Mouse (Mus musculus) forebrain, embryonic 10.5 days (tissue): ENCODE results near the gene Llgl1. TPM values are rescaled to one million over a fixed set of nuclear protein-coding genes. Genes with fewer than 3 reads are reported as not detected.

Experiments
- DNase-seq: peaks from one replicate; pipeline ENCODE4 v3.0.0-alpha.2; 2017; ENCODE audit warnings: low spot score; ENCODE audit errors: extremely low spot score
- H3K27ac ChIP-seq: fragments of 300-500 bp; sonication (generic); 2 replicates; pipeline ENCODE4 v1.5.1; 2016; ENCODE audit warnings: mild to moderate bottlenecking
- H3K27me3 ChIP-seq: fragments of 300-500 bp; sonication (generic); 2 replicates; pipeline ENCODE4 v1.6.1; 2016; ENCODE audit warnings: mild to moderate bottlenecking; ENCODE audit not compliant: poor library complexity, severe bottlenecking
- H3K36me3 ChIP-seq: fragments of 300-500 bp; sonication (generic); replicated peaks from 2 replicates; pipeline ENCODE4 v1.6.1; 2016; ENCODE audit warnings: mild to moderate bottlenecking, moderate library complexity
- H3K4me1 ChIP-seq: fragments of 300-500 bp; sonication (generic); 2 replicates; pipeline ENCODE4 v1.6.1; 2016
- H3K4me3 ChIP-seq: fragments of 300-500 bp; sonication (generic); 2 replicates; pipeline ENCODE4 v1.5.1; 2016; ENCODE audit warnings: mild to moderate bottlenecking, moderate library complexity
- H3K9me3 ChIP-seq: fragments of 300-500 bp; sonication (generic); 2 replicates; pipeline ENCODE4 v1.6.1; 2016; ENCODE audit warnings: mild to moderate bottlenecking, moderate library complexity
- WGBS: fragments of 180-500 bp; shearing (Covaris S2); methylation state at CpG from one replicate; pipeline ENCODE4 v1.1.7; 2016; 5-methylcytosine and 5-hydroxymethylcytosine counted together
- polyA plus RNA-seq: library from polyadenylated mRNA; unstranded; fragments of >200 nt; fragmentation: Nextera tagmentation; extraction: Ambion mirVana; gene quantifications from 2 replicates; pipeline ENCODE4 v1.2.1, GENCODE M21; 2016

Llgl1 gene
- polyA plus RNA-seq, 1 experiment from 2014 or later, result 144 TPM

- H3K9me3 ChIP-seq, result no peaks in the 10 kb centered on the region
These were observed 8.1 kb downstream of the Llgl1 start for GRCm38 (mm10) chr11:60707672-60708071.

DNA sequence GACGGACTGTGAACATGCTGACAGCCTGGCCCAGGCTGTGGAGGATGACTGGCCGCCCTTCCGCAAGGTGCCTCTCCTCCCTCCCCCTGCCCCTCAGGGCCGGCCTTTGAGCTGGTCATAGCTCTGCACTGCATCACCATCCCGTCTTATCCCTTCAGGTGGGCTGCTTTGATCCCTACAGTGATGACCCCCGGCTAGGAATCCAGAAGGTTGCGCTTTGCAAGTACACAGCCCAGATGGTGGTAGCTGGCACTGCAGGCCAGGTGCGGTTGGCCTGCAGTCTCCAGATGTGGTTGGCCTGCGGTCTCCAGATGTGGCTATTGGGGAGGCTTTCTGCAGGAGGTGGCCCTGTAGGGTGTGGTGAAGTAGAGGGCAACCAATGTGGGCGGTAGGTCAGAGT, 9.1 kb downstream of the Llgl1 start:
- DNase-seq, result no peak
- H3K4me3 ChIP-seq, result no peak overlapping the region
- peaks cover 4% of the 10 kb centered on the region for H3K4me1 ChIP-seq
- WGBS, result 91% methylated on average over 10 of the region's 10 CpGs
- peaks cover 100% of the 10 kb centered on the region for H3K36me3 ChIP-seq
- no peak overlapping the region for H3K27ac ChIP-seq
- no peaks in the 10 kb centered on the region for H3K27me3 ChIP-seq
- no peaks in the 10 kb centered on the region for H3K9me3 ChIP-seq

More at GRCm38 (mm10) chr11:60707672-60708071, 8.1 kb downstream of the Llgl1 start:
- H3K4me3 ChIP-seq, result no peak overlapping the region
- peaks cover 100% of the 10 kb centered on the region for H3K36me3 ChIP-seq
- no peaks in the 10 kb centered on the region for H3K27me3 ChIP-seq
- no peak for DNase-seq
- no peak overlapping the region for H3K27ac ChIP-seq
- 79% methylated on average over 3 of the region's 3 CpGs for WGBS
- peaks cover 14% of the 10 kb centered on the region for H3K4me1 ChIP-seq

GRCm38 (mm10) chr11:60709481-60710465, 10.2 kb downstream of the Llgl1 start:
- H3K9me3 ChIP-seq, result no peaks in the 10 kb centered on the region
- H3K4me3 ChIP-seq, result no peak overlapping the region
- H3K4me1 ChIP-seq, result no peaks in the 10 kb centered on the region
- H3K36me3 ChIP-seq, result peaks cover 100% of the 10 kb centered on the region
- H3K27ac ChIP-seq, result no peak overlapping the region
- 94% methylated on average over 45 of the region's 45 CpGs for WGBS
- no peak for DNase-seq
- H3K27me3 ChIP-seq, result no peaks in the 10 kb centered on the region

GRCm38 (mm10) chr11:60711218-60711617, 11.7 kb downstream of the Llgl1 start:
- no peaks in the 10 kb centered on the region for H3K27me3 ChIP-seq
- H3K4me3 ChIP-seq, result no peak overlapping the region
- peaks cover 100% of the 10 kb centered on the region for H3K36me3 ChIP-seq
- no peaks in the 10 kb centered on the region for H3K4me1 ChIP-seq
- no peak for DNase-seq
- H3K9me3 ChIP-seq, result no peaks in the 10 kb centered on the region
- WGBS, result 95% methylated on average over 17 of the region's 17 CpGs
- no peak overlapping the region for H3K27ac ChIP-seq

- no peak for DNase-seq
- WGBS, result 95% methylated on average over 18 of the region's 18 CpGs
- Histone ChIP-seq H3K4me3 (no peak overlapping the region), H3K36me3 (peaks cover 100% of the 10 kb centered on the region), H3K9me3 (no peaks in the 10 kb centered on the region), H3K4me1 (no peaks in the 10 kb centered on the region), H3K27ac (no peak overlapping the region), H3K27me3 (no peaks in the 10 kb centered on the region)
These were observed 12.5 kb downstream of the Llgl1 start for GRCm38 (mm10) chr11:60712040-60712439.

DNA sequence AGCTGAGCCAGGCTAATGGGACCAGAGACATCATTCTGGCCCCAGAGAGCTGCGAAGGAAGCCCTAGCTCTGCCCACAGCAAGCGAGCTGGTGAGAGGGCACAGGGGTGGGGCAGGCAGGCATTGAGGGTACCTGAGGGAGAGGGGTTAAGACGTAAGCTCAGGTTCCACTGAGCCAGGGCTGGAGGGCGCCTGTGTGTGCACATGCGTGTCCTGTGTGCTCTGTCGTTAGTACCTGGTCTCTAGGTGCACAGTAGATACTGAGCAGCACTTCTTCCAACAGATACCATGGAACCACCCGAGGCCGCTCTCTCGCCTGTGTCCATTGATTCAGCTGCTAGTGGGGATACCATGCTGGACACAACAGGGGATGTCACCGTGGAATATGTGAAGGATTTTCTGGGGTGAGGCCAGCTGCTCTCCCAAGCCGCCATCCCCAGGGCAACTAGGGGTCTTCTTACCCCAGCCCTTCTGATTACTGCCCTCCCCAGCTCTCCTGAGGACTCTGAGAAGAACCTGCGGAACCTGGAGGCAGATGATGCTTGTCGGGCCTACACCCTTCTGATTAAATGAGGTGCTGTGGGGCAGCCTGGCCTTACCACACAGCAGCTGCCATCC, 13.2 kb downstream of the Llgl1 start:
- no peaks in the 10 kb centered on the region for H3K9me3 ChIP-seq
- peaks cover 100% of the 10 kb centered on the region for H3K36me3 ChIP-seq
- H3K27ac ChIP-seq, result no peak overlapping the region
- WGBS, result 93% methylated on average over 13 of the region's 13 CpGs
- no peak for DNase-seq
- no peaks in the 10 kb centered on the region for H3K4me1 ChIP-seq
- no peaks in the 10 kb centered on the region for H3K27me3 ChIP-seq
- no peak overlapping the region for H3K4me3 ChIP-seq

GRCm38 (mm10) chr11:60715833-60716232, 16.3 kb downstream of the Llgl1 start:
- Histone ChIP-seq H3K27me3 (no peaks in the 10 kb centered on the region), H3K4me3 (no peak overlapping the region), H3K4me1 (no peaks in the 10 kb centered on the region), H3K27ac (no peak overlapping the region), H3K9me3 (no peaks in the 10 kb centered on the region), H3K36me3 (peaks cover 100% of the 10 kb centered on the region)
- no peak for DNase-seq
- WGBS, result 86% methylated on average over 5 of the region's 5 CpGs

DNA sequence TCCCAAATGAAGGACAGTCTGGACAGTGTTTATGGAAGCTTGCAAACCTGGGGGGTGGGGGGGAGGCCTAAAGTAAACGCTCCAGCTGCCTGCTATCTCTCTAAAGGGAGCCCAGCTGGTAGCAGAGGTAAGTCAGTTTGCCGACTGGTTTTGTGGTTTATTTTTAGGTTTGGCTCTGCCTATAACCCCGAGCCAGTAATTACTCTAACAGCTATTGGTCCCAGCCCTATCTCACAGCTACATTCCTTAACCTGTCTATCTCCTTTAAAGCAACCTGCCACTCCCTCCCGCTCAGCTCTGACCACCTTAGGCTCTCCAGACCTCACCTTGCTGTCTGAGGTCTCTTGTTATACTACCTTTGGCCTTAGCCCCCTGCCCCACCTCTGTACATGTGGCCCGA, 19.7 kb downstream of the Llgl1 start:
- DNase-seq, result no peak
- no peaks in the 10 kb centered on the region for H3K27me3 ChIP-seq
- H3K27ac ChIP-seq, result no peak overlapping the region
- no peaks in the 10 kb centered on the region for H3K4me1 ChIP-seq
- no peaks in the 10 kb centered on the region for H3K9me3 ChIP-seq
- peaks cover 100% of the 10 kb centered on the region for H3K36me3 ChIP-seq
- 88% methylated on average over 5 of the region's 5 CpGs for WGBS
- no peak overlapping the region for H3K4me3 ChIP-seq

DNA sequence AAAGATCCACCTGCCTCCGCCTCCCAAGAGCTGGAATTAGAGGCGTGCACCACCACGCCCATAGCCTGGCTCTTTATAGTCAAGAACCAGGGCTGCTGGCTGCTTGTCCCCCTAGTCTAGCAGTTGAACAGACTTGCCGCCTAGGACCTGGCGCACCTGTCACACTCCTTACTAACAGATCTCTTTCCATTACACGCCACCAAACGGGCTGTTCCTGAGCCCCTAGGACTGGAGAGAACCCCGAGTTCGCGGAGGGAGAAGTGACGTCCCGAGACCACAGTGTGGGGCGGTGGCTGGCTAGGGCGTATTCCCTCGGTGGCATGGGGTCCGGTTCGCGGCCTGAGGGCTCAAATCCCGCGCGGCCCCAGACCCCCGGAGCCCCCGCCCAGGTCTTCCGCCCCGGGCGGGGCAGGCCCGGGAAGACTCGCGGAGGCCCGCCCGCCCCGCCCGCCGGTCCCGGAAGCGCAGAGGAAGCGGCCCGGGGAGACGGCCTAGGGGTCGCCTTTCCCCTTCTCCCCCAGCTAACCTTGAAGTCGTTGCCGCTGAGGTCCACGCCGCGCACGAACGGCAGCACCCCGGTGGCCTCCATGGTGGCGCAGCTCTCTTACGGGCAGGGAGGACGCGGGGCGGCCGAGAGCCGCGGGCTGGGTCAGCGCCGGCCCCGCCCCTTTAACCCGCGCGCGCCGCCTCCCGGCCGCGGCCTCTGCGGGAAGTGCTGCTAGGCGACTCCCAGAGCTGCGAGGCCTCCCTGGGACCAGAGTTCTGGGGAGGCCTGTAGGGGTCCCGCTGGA, 27.3 kb downstream of the Llgl1 start, which contains the start of gene Flii:
Gene Flii (minus strand): TSS at position 663 of the 791 bp plus-strand sequence.
- peak; percentile 82 for DNase-seq
- Histone ChIP-seq H3K27ac (peak within 1 kb of the TSS; percentile 92), H3K27me3 (no peaks in the 10 kb centered on the region), H3K4me3 (peak within 1 kb of the TSS; percentile 91), H3K36me3 (peaks cover 49% of the 10 kb centered on the region), H3K9me3 (no peaks in the 10 kb centered on the region), H3K4me1 (peaks cover 36% of the 10 kb centered on the region)
- under 1% methylated on average over 71 of the region's 71 CpGs for WGBS

DNA sequence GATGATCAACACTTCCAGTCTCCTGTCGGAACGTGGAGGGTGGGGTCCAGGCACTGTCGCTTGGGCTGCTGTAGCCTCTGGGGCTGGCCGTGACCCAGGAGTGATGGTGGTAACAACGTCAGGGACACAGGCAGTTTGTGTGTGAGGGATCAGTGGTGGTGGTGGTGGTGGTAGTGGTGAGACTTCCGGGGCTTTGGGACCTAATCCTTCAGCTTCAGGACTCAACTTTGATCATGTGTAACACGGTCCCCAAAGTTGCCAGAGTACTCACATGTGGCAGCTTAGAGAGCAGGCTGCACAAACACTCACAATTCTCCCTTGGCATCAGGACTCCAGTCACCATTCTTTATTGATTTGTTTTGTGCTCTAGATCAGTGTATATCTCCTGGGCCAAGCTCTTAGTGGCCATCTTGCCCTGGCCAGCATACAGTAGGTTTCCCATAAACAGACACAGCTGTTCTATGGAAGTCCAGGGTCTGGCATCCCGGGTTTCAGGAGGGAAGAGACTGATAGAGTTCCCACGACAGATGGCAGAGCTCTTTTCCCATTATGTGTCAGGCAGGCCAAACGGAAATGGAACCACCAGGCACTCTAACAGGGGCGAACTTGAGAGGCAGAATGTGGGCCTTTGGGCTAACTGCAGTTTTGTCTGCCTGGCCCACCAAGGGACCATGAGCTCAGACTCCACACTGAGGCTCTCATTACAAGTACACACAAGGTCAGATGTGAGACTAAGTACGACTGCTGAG, 28.0 kb downstream of the Llgl1 start:
- no peak for DNase-seq
- peaks cover 47% of the 10 kb centered on the region for H3K36me3 ChIP-seq

DNA sequence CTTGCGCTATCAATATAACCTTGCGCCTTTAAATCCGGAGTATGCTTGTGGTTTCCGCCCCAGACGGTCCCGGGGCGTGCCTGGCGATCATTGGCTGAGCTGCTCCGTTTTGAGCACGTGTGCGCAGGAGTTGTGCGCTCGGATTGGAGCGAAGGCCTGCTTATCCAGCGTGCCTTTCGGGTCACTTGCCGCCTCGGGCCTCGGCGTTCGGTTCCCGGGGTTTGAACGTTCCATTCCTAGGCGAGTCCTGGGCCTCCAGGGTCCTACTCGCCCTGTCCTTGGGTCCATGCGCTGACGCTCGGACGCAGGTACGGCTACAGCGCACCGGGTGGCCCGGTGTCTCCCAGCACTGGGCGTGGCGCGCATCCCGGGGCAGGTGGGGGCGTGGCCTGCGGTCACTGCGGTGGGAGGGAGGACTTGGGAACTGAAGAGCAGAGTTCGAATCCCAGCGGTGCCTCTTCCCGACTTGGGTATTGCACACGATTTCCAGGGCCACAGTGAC, 28.8 kb downstream of the Llgl1 start, which contains the start of gene Mief2:
Gene Mief2 (plus strand): TSS at position 139 of the 502 bp plus-strand sequence.
- Histone ChIP-seq H3K27me3 (no peaks in the 10 kb centered on the region), H3K36me3 (peaks cover 47% of the 10 kb centered on the region), H3K4me1 (peaks cover 36% of the 10 kb centered on the region), H3K4me3 (peak within 1 kb of the TSS; percentile 91), H3K27ac (peak within 1 kb of the TSS; percentile 92), H3K9me3 (no peaks in the 10 kb centered on the region)
- 0% methylated on average over 44 of the region's 44 CpGs for WGBS
- DNase-seq, result peak; percentile 93

More for the DNA sequence above, 28.0 kb downstream of the Llgl1 start:
- no peaks in the 10 kb centered on the region for H3K9me3 ChIP-seq
- peaks cover 36% of the 10 kb centered on the region for H3K4me1 ChIP-seq
- no peaks in the 10 kb centered on the region for H3K27me3 ChIP-seq
- peak overlapping the region; percentile 91 for H3K4me3 ChIP-seq
- WGBS, result 9% methylated on average over 12 of the region's 12 CpGs
- H3K27ac ChIP-seq, result peak overlapping the region; percentile 92
